Mouse (Mus musculus) right cerebral cortex, postnatal 36 days (tissue): ENCODE results near the gene Fdxacb1.

Experiments
- DNase-seq, 2 experiments: peaks; one replicate each; pipeline ENCODE4 v3.0.0; 2022; ENCODE audit warnings: low spot score in 2 of 2, mixed read lengths in 1 of 2

Fdxacb1 gene

DNA sequence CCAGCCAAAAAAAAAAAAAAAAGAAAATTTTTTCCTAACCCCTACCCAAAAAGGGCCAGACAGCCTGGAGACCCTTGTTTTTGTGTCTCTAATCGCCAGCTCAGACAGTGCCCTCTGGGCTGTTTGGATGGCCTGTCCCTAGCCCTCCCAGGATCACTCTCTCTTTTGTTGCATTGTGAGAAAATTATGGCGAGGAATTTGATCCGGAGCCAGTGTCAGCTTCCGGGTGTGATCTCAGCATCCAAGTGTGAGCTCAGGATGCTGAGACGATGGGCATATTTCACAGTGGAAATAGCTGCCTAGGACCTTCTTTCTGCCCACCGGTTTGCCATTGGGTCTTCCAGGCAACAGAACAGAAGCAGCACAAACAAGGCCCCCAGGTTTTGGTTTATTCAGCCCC lies 17.3 kb upstream of the Fdxacb1 start:
- DNase-seq, result no peak

DNA sequence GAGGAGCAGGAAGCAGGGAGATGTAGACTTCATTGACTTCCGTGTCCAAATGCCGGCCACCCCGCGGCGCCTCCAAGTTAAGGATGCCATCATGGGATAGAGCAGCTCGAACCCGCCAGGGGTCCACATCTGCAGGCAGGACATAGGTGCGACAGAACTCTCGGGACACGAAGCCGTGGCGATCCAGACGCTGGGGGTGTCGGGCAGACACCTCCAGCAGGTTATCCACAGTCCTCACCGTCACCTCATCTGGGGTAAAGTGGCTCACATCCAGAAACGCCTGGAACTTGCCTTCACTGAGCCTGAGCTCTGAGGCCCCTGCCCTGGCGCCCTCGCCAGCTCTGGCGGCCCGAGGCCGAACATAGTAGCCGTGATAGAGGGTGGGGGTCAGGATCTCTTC lies 16.7 kb upstream of the Fdxacb1 start, which contains the start of gene Cryab:
Cryab (plus strand) TSS at position 3 of the 400 bp plus-strand sequence.
- no peak for DNase-seq

DNA sequence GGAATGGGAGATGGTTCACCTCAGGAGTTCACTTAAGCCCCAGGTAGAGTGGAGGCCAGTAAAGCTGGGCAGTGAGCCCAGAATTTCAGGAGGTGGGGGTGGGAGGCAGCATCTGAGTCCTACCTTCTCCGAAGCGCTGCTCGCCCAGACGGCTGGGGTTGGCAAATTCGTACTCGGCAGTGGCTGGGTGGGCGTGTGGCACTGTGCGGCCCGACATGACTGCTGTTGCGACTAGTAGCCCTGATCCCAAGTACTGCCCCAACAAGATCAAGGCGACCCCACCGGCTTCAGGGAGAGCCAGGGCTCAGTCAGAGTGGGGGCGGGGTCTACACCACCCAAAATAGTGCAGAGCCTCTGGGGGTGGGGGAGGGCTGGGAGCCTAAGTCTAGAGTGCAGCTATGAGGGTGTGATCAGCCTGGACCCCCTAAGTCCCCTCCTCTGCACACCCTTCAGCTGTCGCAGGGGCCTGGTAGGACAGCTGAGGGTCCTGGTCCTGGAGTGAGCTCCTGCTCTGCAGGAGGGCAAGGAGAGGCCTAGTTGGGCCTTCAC lies 15.9 kb upstream of the Fdxacb1 start, which contains the start of gene Hspb2:
Hspb2 (minus strand) TSS at position 301 of the 549 bp plus-strand sequence.
- DNase-seq, result no peak

DNA sequence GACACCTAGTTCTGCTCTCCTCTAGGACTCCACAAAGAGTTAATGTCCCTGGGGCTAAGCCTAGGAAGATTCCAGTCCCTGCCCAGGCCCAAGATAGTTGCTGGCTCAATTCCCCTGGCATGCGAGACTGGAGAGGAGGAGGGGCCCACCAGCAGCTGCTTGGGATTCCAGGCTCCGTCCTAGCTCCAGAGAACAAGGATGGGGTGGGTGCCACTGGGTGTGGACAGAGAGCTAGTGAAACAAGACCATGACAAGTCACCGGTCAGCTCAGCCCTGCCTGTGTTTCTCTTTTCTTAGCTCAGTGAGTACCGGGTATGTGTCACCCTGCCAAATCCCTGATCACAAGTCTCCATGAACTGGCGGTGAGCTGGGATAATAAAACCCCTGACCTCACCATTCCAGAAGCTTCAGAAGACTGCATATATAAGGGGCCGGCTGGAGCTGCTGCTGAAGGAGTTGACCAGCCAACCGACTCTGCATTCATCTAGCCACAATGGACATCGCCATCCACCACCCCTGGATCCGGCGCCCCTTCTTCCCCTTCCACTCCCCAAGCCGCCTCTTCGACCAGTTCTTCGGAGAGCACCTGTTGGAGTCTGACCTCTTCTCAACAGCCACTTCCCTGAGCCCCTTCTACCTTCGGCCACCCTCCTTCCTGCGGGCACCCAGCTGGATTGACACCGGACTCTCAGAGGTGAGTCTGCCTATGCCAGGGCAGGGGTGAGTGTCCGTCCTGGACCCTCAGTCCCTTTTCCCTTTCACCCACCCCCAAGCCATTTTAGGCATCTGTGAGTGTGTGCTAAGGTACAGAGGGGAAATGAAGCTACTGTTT lies 15.0 kb upstream of the Fdxacb1 start:
- peak; percentile 57 to 71 for DNase-seq

DNA sequence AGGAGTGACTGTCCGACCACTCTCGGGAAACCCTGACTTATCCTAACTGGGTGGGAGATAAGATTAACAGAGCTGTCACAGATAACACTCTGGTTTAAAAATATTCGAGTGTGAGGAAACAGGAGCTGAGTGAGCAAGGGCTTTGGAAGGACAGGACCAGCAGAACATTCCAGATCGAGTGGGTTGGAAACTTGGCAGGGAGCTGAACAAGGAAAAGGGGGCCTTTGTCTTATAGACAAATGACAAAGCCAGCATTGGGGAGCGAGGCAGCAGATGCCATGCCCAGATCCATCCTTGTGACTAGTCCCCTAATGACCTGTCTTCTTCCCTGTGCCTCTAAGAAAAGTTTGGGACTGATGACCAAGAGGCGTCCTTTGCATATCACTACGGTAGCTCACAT lies 14.1 kb upstream of the Fdxacb1 start:
- DNase-seq, result no peak

DNA sequence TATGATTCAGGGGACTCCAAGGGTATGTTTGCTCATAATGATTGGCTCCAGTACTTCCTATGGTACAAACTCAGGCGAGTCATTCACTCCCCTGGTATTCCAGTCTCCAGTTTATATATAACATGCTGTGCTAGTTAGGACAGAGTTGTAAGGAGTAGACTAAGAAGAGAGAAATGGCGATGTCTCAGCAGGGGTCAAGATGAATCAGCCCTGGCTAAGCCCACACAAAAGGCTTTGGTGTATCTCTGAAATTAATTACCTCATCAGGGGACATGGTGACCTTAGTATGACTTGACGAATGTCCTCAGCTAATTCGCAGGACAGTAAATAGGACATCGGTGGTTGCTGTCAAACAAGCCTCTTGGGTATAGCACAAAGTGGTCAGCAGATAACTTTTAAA lies 11.3 kb upstream of the Fdxacb1 start:
- no peak for DNase-seq

DNA sequence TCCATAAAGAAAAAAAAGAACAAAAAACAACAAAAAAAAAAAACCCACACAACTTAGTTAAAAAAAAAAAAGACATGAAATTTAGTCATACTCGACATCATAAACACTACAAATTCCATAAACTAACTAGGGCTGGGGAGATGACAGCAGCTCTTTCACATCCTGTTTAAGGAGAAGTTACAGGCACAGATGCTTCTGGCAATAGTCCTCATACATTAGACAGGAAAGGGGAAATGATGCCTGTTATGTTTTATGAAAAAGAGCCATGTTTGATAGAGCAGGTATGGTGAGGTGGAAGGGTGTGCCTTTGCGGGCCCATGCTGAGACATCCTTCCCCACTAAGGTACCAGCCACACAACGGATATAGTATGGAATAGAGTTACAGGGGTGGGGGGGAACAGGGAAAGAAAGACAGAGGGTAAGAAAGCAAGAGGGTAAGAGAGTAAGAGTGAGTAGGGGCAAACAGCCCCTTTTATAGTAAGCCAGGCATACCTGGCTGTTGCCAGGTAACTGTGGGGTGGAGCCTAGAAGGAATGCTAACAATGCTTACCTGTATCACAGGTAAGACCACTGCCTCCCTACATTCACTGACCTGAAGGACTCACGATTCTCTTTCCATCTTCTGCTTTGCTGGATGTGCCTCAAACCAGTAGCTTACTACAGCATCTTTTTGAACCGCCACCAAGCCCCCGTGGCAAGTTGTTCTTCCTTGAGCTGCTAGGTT lies 6.4 kb upstream of the Fdxacb1 start:
- DNase-seq, result no peak

DNA sequence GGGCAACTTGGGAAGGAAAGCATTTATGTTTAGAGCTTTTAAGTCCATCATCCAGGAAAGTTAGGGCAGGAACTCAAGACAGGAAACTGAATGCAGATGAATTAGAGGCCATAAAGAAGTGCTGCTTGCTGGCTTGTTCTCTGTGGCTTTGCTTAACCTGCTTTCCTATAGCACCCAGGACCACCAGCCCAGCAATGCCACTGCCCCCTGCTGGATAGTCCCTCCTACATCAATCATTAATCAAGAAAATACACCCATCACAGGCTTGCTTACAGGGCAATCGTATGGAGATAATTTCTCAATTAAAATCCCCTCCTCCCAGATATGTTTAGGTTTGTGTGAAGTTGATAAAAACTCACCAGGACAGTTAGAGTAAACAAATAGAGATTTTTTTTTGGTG lies 4.7 kb upstream of the Fdxacb1 start:
- no peak for DNase-seq

DNA sequence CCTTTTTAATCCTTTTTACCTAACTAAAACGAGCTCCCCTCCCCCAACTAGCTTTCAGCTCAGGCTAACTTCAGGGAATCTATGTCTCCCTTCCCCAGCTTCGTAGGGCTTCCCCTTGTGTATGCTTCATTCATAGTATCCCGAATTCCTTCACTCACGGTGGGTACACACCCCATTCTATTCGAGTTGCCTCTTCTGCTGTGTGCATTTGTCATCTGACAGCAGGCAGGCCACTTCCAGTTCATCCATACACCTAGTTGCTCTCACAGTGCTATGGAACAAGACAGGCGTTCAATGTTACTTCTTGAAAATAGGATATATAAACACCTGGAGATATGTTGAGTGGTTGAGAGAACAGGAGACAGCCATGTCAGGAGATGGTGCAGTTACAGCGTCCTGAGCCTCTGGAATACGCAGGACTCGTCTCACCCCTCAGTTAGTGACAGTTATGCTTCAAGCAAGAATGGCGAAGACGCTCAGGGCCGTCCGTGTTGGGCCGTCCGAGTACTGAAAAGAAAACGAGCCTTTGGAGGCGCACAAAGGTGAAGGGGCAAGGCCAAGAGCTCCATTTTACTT lies 417 bp upstream of the Fdxacb1 start:
- no peak for DNase-seq

DNA sequence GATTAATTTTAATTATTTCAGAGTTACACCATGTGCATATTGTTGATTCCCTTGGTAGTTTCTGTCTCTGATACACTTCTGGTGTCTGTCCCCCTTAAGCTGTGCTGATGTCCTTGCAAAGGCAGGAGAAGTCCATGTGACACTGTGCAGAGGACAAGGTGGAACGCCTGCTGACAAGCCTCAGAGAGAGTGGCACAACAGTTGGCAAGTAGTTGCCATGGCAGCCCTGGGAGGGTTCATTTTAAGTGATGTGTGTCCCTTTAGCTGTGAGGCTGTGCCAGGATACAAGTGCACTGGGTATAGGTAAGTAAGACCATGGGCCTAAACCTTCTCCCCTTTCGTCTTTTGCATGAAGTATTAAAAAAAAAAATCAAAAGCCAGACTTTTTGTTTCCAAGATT lies 2.0 kb downstream of the Fdxacb1 start:
- DNase-seq, result no peak

DNA sequence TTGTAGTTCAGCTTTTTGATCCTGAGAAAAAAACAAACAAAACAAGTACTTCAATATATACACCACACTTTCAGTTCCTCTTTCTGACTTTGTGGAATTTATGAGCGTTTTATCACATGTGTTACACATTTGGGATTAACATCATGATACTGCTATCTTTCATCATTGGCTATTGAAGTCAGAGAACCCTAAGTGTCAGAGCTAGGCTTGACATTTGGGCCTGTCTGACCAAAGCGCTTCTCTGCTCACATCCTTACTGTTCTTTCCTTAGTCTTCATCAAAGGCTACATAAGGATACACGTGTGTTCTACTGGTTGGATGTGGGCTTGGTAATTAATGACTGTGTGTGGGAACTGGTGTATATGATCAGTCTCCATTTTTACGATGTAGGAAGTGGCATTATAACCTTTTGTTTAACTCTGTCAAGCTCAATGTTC lies 6.0 kb downstream of the Fdxacb1 start:
- no peak for DNase-seq

DNA sequence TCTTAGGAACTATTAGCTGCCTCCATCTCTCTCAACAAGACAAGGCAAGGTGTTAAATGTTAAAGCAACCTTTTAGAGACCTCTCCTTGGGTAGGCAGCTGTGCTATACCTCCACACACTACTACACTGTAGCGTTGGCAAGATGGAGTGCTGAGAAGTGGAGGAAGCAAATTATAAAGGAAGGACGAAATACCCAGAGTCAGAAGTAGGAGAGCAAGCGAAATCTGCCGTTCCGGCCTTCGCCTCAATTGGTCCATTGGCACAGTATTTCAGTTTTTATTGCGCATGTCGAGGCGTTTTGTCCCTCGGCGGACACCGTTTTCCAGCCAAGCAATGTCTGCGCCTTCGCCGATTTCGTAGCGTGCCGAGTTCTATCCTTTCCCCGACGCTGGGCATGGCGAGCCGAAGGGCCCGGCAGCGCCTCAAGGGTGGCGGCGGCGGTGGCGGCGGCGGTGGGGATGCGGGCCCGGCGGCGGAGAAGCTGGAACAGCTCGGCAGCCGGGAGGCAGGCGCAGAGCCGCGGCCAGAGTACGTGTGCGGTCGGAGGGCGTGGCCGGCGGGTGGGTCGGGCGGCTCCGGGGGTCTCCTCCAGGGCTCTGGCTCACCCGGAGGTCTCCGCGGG lies 7.1 kb downstream of the Fdxacb1 start, which contains the start of the genes Alg9 and 1110032A03Rik:
Alg9 (plus strand) TSS at position 29 of the 622 bp plus-strand sequence.
1110032A03Rik (minus strand) TSS at position 530 of the 622 bp plus-strand sequence.
- peak; percentile 82 to 84 for DNase-seq

DNA sequence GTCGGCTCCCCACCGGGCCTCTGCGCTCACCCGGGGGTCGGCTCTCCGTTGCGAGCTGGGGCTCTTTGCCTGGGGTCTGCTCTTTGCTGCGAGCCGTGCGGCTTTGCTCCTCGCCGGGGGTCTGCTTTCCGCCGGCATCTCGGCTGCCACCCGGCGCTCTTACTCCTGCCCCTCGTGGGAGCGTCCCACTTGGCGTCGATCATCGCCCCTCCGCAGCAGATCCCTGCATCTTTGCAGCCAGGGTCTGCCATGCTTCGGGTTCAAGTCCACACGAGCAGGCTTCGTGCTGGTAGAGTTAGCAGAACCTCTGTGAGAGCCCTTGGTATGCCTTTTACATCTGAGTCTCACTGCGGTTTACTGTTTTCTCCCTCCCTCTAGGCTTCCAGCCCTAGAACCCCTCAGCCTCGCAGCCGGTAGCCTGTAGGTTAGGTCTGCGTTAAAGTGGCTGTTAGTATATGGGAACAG lies 7.7 kb downstream of the Fdxacb1 start:
- DNase-seq, result no peak

DNA sequence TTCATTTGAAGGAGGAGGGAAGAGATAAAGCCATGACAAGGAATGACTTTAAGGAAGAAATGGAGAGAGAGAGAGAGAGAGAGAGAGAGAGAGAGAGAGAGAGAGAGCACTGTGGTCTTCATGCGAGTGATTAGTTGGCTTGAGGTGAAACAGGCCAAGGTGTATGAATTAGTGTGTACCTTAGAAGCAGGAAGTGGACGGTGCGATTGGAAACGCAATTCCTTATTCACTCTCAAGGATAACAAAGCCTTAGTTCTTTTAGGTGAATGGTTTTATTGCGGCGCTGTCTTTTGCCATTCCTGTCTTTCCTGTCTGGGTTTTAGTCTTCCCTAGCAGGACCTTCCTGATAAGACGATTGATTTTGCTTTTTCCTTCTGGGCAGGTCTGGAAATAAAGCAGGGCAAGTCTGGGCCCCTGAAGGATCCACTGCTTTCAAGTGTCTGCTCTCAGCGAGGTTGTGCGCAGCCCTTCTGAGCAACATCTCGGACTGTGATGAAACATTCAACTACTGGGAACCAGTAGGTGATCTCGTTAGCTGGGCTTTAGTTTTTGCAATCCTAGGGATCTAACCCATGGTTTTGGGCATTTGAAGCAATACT lies 8.2 kb downstream of the Fdxacb1 start:
- no peak for DNase-seq

DNA sequence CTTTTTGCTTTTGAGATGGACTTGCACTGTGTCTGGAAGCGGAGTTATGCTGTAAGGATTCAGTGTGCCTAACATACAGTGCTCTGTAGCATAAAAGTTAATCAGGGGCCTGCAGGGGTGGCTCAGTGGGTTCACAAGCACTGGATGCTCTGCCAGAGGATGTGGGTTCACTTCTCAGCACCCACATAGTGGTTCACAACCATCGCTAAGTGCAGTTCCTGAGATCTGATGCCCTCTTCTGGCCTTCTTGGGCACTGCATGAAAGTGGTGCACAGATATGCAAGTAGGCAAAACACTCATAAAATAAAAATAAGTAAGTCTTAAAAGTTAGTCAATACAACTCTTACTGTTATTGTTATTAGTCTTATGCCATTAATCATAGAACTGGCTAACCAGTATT lies 14.1 kb downstream of the Fdxacb1 start:
- no peak for DNase-seq

DNA sequence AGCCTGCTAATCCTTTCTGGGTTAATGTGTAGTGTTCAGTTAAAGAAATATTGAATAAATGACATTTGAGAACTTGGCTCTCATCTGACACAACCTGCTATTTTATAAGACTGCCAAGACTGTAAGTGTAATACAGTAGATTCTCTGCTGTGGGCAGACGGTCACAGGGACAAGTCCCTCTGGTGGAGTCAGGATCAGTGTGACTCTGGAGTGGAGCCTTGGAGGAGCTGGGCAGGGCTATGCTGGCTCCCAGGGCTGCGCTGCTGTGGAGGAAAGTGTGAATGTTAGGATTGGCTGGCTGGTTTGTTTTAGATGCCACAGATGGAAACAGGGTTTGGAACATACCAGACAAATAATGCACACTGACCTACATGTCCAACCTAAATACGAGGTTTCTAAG lies 27.2 kb downstream of the Fdxacb1 start:
- DNase-seq, result no peak

DNA sequence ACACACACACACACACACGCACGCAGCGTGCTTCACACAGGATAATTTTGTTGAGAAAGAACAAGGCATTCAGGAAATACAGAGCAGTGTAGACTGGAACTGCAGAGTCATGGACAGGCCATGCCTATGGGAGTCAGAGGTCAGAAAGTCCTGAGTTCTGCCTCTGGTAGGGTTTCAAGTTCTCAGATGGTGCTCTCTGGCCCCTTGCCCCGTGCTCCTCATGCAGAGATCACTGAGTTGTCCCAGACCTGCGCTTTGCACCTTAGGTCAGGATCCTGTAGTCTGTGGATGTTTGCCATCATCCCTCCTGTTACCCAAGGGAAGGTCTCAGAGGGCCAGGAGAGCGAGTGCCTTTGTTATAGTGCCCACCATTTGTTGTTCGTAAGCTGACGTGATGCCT lies 28.7 kb downstream of the Fdxacb1 start:
- no peak for DNase-seq

DNA sequence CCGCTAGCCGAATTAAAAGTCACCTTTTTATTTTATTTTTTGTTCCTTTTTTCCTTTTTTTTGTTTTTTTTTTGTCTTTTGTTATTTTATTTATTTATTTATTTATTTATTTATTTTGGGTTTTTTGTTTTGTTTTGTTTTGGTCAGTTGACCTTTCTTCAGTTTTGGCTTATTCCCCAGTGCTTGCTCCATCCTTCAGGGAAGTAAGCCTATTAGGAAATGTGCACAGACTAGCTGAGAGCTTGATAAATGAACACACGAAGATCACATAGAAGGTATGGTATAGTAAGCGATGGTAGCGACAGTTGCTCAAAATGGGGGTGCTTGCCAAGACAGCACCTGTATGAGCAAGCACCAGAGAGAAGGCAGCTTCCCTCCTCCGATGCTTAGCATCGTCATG lies 29.6 kb downstream of the Fdxacb1 start:
- DNase-seq, result no peak

DNA sequence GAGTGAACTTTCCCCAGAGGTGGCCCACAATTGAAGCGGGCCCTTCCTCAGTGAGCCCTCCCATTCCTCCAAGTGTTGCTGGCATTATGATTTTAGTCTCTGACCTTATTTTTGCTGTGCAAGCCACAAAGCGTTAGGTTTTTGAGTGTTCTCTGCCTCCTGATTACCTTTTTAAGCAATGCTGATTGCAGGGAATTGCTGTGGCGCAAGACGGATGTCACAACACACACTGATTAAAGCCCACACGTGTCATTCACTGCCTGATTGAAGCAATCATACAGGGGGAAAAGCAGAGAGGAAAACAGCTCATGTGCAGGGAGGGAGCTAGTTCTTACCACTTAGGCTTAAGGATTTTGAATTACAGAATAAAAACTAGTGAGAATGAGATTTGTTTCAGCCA lies 30.3 kb downstream of the Fdxacb1 start:
- no peak for DNase-seq

DNA sequence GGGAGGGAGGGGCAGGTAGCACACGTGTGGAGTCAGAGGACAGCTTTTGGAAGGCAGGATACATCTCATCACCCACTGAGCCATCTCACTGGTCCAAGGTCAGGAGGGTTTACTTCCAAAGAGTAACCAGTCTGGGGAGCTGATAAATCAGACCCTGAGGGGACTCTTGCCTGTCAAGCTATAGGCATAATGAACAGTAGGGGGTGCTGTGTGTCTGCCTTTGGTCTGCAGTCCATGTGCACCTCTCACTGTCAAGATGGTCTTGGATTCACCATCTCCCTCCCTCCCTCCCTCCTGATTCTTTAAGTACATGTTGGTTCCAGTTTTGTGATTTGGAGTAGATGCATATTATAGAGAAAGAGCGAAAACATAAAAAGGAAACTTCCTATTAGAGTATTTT lies 32.9 kb downstream of the Fdxacb1 start:
- no peak for DNase-seq

DNA sequence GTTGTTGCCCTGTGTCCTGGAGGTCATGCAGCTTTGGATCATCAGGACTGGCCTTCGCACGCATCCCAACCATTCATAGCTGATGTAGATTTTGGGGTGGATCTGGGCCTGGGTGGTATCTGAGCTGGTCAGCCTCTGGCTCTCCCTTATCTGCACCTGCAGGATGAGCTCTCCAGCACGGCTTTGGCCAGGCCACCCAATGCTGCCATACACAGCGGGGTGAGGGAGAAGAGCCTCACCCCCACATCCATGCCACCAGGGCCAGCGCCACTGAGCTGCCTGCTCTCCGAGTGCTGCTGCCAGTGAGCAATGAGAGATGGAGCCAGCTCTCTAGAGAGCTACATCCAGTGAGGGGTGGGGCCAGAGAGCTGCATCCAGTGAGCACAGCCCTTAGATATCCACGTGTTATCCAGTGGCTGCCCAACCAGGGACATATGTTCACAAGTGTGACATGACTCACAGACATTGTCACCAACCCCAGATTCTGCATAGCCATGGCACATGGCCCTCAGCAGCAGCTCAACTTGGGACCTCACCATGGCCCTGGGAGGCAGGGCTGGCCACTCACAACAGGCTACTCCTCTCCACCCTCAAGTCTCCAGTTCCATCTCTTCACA lies 35.1 kb downstream of the Fdxacb1 start:
- DNase-seq, result no peak
